Mouse (Mus musculus) myocyte (in vitro differentiated cells): Measurements from ENCODE around the gene Zfp354a. TPM values are rescaled to one million over a fixed set of nuclear protein-coding genes. Genes with fewer than 3 reads are reported as not detected.

ENCODE experiments used
- polyA plus RNA-seq: library from polyadenylated mRNA; unstranded; fragments of >200 nt; fragmentation: generic; extraction: Trizol; gene quantifications from one replicate; pipeline ENCODE4 v1.2.1, GENCODE M21; 2012; ENCODE audit warnings: missing spikeins

The Zfp354a gene
- polyA plus RNA-seq, 1 experiment = 0.95 TPM

Other genes with a start within 250 kb of the Zfp354a start
- 1.6 TPM for gene Zfp354c, start 231.5 kb upstream of the Zfp354a start, polyA plus RNA-seq
- not detected for gene Zfp879, start 217.7 kb upstream of the Zfp354a start, polyA plus RNA-seq
- gene Grm6, start 208.6 kb upstream of the Zfp354a start, polyA plus RNA-seq = not detected
- 0.13 TPM for gene Zfp454, start 171.6 kb upstream of the Zfp354a start, polyA plus RNA-seq
- gene Zfp2, start 143.1 kb upstream of the Zfp354a start, polyA plus RNA-seq = 1.3 TPM
- gene Zfp354b, start 127.6 kb upstream of the Zfp354a start, polyA plus RNA-seq = 0.13 TPM
- not detected for gene 4933414I15Rik, start 115.5 kb upstream of the Zfp354a start, polyA plus RNA-seq
- not detected for gene Prop1, start 105.5 kb upstream of the Zfp354a start, polyA plus RNA-seq
- gene Olfr1378, start 92.7 kb upstream of the Zfp354a start, polyA plus RNA-seq = not detected
- gene Olfr1377, start 77.3 kb upstream of the Zfp354a start, polyA plus RNA-seq = not detected
- gene Olfr51, start 55.7 kb upstream of the Zfp354a start, polyA plus RNA-seq = not detected
- not detected for gene Olfr54, start 45.0 kb upstream of the Zfp354a start, polyA plus RNA-seq
- not detected for gene Olfr1375, start 11.1 kb upstream of the Zfp354a start, polyA plus RNA-seq
- not detected for gene Gm12569, start 161.2 kb downstream of the Zfp354a start, polyA plus RNA-seq
- 12.4 TPM for gene Clk4, start 202.5 kb downstream of the Zfp354a start, polyA plus RNA-seq
- gene BC049762, start 203.8 kb downstream of the Zfp354a start, polyA plus RNA-seq = not detected
- 10.3 TPM for gene Col23a1, start 230.7 kb downstream of the Zfp354a start, polyA plus RNA-seq